Mouse (Mus musculus) hematopoietic stem cell, adult 5-6 weeks (primary cell): ENCODE results near the gene Lin28a. TPM values are rescaled to one million over a fixed set of nuclear protein-coding genes. Genes with fewer than 3 reads are reported as not detected.

ENCODE experiments used
- ATAC-seq, 2 experiments: fragments of 125-278 bp in 1 of 2; replicated peaks in 1 of 2; 2 replicates each; pipeline ENCODE4 v1.8.0; 2016 to 2017; ENCODE audit warnings: inconsistent platforms in 2 of 2, mild to moderate bottlenecking in 2 of 2, moderate number of reproducible peaks in 2 of 2, low read depth in 1 of 2, moderate TSS enrichment in 1 of 2; ENCODE audit not compliant: low FRiP score in 2 of 2, poor library complexity in 2 of 2, severe bottlenecking in 2 of 2, insufficient read depth in 1 of 2, low TSS enrichment in 1 of 2
- total RNA-seq: library from RNA; stranded (forward); fragments of 172-1452, 232-1000 nt; gene quantifications from 2 replicates; pipeline ENCODE4 v1.2.3, GENCODE M21; 2017

Lin28a gene
- total RNA-seq, 1 experiment from 2014 or later: 4.8 TPM

DNA sequence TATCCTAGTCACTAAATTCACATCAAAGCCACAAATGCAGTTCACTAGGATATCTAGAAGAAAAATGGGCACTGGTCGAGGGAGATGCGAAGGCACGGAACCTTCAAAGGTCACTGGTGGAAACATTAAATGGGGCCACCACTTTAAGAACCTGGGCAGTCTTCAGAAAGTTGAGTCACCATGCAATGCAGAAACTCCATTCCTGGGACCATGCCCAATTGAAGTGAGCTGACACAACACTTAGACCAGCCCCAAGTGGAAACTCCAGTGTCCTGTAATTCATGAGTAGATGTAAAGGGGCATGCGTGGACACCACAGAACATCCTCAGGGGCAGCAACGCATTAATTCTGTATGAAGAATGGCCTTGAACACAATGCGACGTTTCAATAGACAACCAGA lies 56.1 kb downstream of the Lin28a start:
- ATAC-seq: no peak

DNA sequence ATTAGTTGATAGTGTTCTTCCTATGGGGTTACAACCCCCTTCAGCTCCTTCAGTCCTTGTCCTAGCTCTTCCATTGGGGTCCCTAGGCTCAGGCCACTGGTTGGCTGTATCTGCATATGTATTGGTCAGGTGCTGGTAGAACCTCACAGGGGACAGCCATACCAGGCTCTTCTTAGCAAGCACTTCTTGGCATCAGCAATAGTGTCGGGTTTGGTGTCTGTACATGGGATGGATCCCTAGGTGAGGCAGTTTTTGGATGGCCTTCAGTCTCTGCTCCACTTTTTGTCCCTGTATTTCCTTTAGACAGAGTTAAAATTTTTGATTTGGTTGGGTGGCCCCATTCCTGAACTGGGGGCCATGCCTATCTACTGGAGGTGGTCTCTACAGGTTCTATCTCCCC lies 59.8 kb downstream of the Lin28a start:
- ATAC-seq: no peak

GRCm38 (mm10) chr4:133956358-133956757 lies 62.3 kb downstream of the Lin28a start:
- no peak for ATAC-seq

Other genes starting within 250 kb of the Lin28a start
- gene Rps6ka1, start 131.0 kb downstream of the Lin28a start, total RNA-seq: 65.1 and 82.5 TPM in 2 replicates
- gene Hmgn2, start 50.2 kb downstream of the Lin28a start, total RNA-seq: 631 and 724 TPM in 2 replicates
- 19.2 and 25.5 TPM in 2 replicates for gene Dhdds, start 17.9 kb downstream of the Lin28a start, total RNA-seq
- 1.4 TPM in 1 of 2 replicates, not detected in the other for gene Zfp683, start 35.0 kb upstream of the Lin28a start, total RNA-seq
- gene Crybg2, start 42.0 kb upstream of the Lin28a start, total RNA-seq: 0.79 and 2.4 TPM in 2 replicates
- gene Cd52, start 76.2 kb upstream of the Lin28a start, total RNA-seq: 342 and 372 TPM in 2 replicates
- gene Ubxn11, start 83.7 kb upstream of the Lin28a start, total RNA-seq: 4.2 and 6.3 TPM in 2 replicates
- 118 and 287 TPM in 2 replicates for gene Sh3bgrl3, start 109.9 kb upstream of the Lin28a start, total RNA-seq
- 42.6 and 46.0 TPM in 2 replicates for gene Cep85, start 168.3 kb upstream of the Lin28a start, total RNA-seq
- gene Gm7534, start 184.2 kb upstream of the Lin28a start, total RNA-seq: not detected in 2 replicates
- gene Catsper4, start 208.5 kb upstream of the Lin28a start, total RNA-seq: not detected in 2 replicates
- gene Cnksr1, start 219.6 kb upstream of the Lin28a start, total RNA-seq: not detected in 2 replicates
- gene E130218I03Rik, start 224.8 kb upstream of the Lin28a start, total RNA-seq: not detected in 2 replicates
- gene Zfp593, start 226.8 kb upstream of the Lin28a start, total RNA-seq: 10.7 and 14.4 TPM in 2 replicates
- gene Gm30191, start 228.1 kb upstream of the Lin28a start, total RNA-seq: not detected in 2 replicates
- gene Grrp1, start 235.3 kb upstream of the Lin28a start, total RNA-seq: 1.1 and 2.1 TPM in 2 replicates